Mouse (Mus musculus) ES-E14 (cell line): ENCODE results near the gene Inip. TPM values are rescaled to one million over a fixed set of nuclear protein-coding genes. Genes with fewer than 3 reads are reported as not detected.

ENCODE experiments used
- DNase-seq: peaks from one replicate; pipeline ENCODE4 v3.0.0-alpha.2; 2013; ENCODE audit warnings: low read depth, low spot score
- H3K27ac ChIP-seq: 2 replicates; pipeline ENCODE4 v1.5.1; 2012; ENCODE audit warnings: low read depth, mild to moderate bottlenecking, low read length, moderate library complexity, mixed read lengths; ENCODE audit not compliant: poor library complexity, insufficient read depth, severe bottlenecking
- H3K36me3 ChIP-seq: 2 replicates; pipeline ENCODE4 v1.6.1; 2012; ENCODE audit warnings: mild to moderate bottlenecking, low read length, moderate library complexity, mixed read lengths; ENCODE audit not compliant: control insufficient read depth, poor library complexity, insufficient read depth, severe bottlenecking
- H3K4me1 ChIP-seq, 2 experiments: fragments of 150-350 bp in 1 of 2; sonication (generic) in 1 of 2; 2 replicates each; pipeline ENCODE4 v1.6.1; 2012; ENCODE audit warnings: low read length in 2 of 2, mild to moderate bottlenecking in 1 of 2, mixed read lengths in 1 of 2; ENCODE audit not compliant: control insufficient read depth in 2 of 2, insufficient read depth in 2 of 2, poor library complexity in 1 of 2
- H3K4me3 ChIP-seq, 2 experiments: fragments of 150-350 bp in 1 of 2; sonication (generic) in 1 of 2; 2 replicates each; pipeline ENCODE4 v1.5.1; 2012; ENCODE audit warnings: low read length in 2 of 2, low read depth in 1 of 2, mild to moderate bottlenecking in 1 of 2, mixed read lengths in 1 of 2; ENCODE audit not compliant: insufficient read depth in 1 of 2, poor library complexity in 1 of 2, severe bottlenecking in 1 of 2
- H3K9ac ChIP-seq: 2 replicates; pipeline ENCODE4 v1.6.1; 2012; ENCODE audit warnings: low read depth, mild to moderate bottlenecking, low read length, mixed read lengths; ENCODE audit not compliant: poor library complexity, insufficient read depth, severe bottlenecking
- H3K9me3 ChIP-seq: fragments of 150-350 bp; sonication (generic); 2 replicates; pipeline ENCODE4 v1.6.1; 2012; ENCODE audit warnings: low read depth, mild to moderate bottlenecking, low read length; ENCODE audit not compliant: control insufficient read depth, insufficient read depth
- CHD2 ChIP-seq: IDR thresholded peaks from 2 replicates; pipeline ENCODE4 v1.6.1; 2014; ENCODE audit warnings: mild to moderate bottlenecking, low read depth, low read length, inconsistent platforms
- HCFC1 ChIP-seq: IDR thresholded peaks from 2 replicates; pipeline ENCODE4 v1.6.1; 2012; ENCODE audit warnings: low read length, inconsistent platforms, borderline replicate concordance; ENCODE audit not compliant: insufficient read depth
- MAFK ChIP-seq: IDR thresholded peaks from 2 replicates; pipeline ENCODE4 v1.6.1; 2014; ENCODE audit warnings: mild to moderate bottlenecking, low read depth, low read length, inconsistent platforms; ENCODE audit not compliant: insufficient read depth
- ZC3H11A ChIP-seq: IDR thresholded peaks from 2 replicates; pipeline ENCODE4 v1.6.1; 2012; ENCODE audit warnings: low read depth, mild to moderate bottlenecking, inconsistent platforms, low read length, borderline replicate concordance
- ZNF384 ChIP-seq: IDR thresholded peaks from 2 replicates; pipeline ENCODE4 v1.6.1; 2012; ENCODE audit warnings: low read depth, low read length, inconsistent platforms
- in situ Hi-C, 2 experiments: fragments of 600-800 bp; cut with MboI; formaldehyde crosslinking; loops; one replicate each; pipeline ENCODE4 v1.15.1; 2025; ENCODE audit warnings: low sequenced_read_pairs in 2 of 2, inconsistent platforms in 1 of 2; ENCODE audit not compliant: unreplicated experiment in 2 of 2
- total RNA-seq: library from RNA; depleted of rRNA; stranded (reverse); fragments of 300-350 nt; gene quantifications from 2 replicates; pipeline ENCODE4 v1.2.3, GENCODE M21; 2012

Gene Inip
- total RNA-seq, 1 experiment = 31.5 TPM

GRCm38 (mm10) chr4:59819477-59820022 is 18.2 kb upstream of the Inip start:
- no peaks in the 10 kb centered on the region for H3K9me3 ChIP-seq
- no peak for TF ChIP-seq ZC3H11A
- TF ChIP-seq ZNF384 = no peak
- TF ChIP-seq MAFK = no peak
- no peak for TF ChIP-seq CHD2
- TF ChIP-seq HCFC1 = no peak
- no peak for DNase-seq
- in situ Hi-C loops = no loop called here
- H3K4me3 ChIP-seq = no peak overlapping the region
- H3K9ac ChIP-seq = no peak overlapping the region
- H3K4me1 ChIP-seq = peaks cover 2 to 13% of the 10 kb centered on the region in 2 experiments; a peak in 1 of 4 replicates
- no peak overlapping the region for H3K27ac ChIP-seq
- no peaks in the 10 kb centered on the region for H3K36me3 ChIP-seq

GRCm38 (mm10) chr4:59819054-59819472 is 17.7 kb upstream of the Inip start:
- Histone ChIP-seq H3K9me3 (no peaks in the 10 kb centered on the region), H3K4me1 (peaks cover 2 to 13% of the 10 kb centered on the region in 2 experiments; a peak in 1 of 4 replicates), H3K36me3 (no peaks in the 10 kb centered on the region), H3K4me3 (no peak overlapping the region), H3K27ac (no peak overlapping the region), H3K9ac (no peak overlapping the region)
- no peak for TF ChIP-seq MAFK
- no peak for TF ChIP-seq ZNF384
- TF ChIP-seq ZC3H11A = no peak
- TF ChIP-seq HCFC1 = no peak
- TF ChIP-seq CHD2 = no peak
- in situ Hi-C loops = no loop called here
- no peak for DNase-seq

GRCm38 (mm10) chr4:59818498-59818897 is 17.1 kb upstream of the Inip start:
- DNase-seq = no peak
- H3K9ac ChIP-seq = no peak overlapping the region
- no peaks in the 10 kb centered on the region for H3K9me3 ChIP-seq
- H3K4me1 ChIP-seq = peaks cover 2 to 12% of the 10 kb centered on the region in 2 experiments; a peak in 1 of 4 replicates
- no peak overlapping the region for H3K27ac ChIP-seq
- in situ Hi-C loops = no loop called here
- H3K36me3 ChIP-seq = no peaks in the 10 kb centered on the region; the same call in 1 of the 2 replicates
- no peak overlapping the region for H3K4me3 ChIP-seq
- TF ChIP-seq HCFC1 = no peak

- Histone ChIP-seq H3K9ac (no peak overlapping the region), H3K36me3 (no peaks in the 10 kb centered on the region; the same call in 1 of the 2 replicates), H3K4me1 (peaks cover 2 to 10% of the 10 kb centered on the region in 2 experiments; a peak in 1 of 4 replicates), H3K9me3 (no peaks in the 10 kb centered on the region), H3K4me3 (no peak overlapping the region), H3K27ac (no peak overlapping the region)
- TF ChIP-seq ZNF384 = no peak
- TF ChIP-seq HCFC1 = no peak
- no peak for TF ChIP-seq CHD2
- no peak for TF ChIP-seq MAFK
- TF ChIP-seq ZC3H11A = no peak
- no peak for DNase-seq
- in situ Hi-C loops = no loop called here
Observed at GRCm38 (mm10) chr4:59817790-59818189, 16.4 kb upstream of the Inip start.

GRCm38 (mm10) chr4:59816477-59816876 is 15.1 kb upstream of the Inip start:
- H3K9me3 ChIP-seq = no peaks in the 10 kb centered on the region
- DNase-seq = no peak
- H3K4me1 ChIP-seq = peaks cover 2 to 10% of the 10 kb centered on the region in 2 experiments; a peak in 1 of 4 replicates
- no peak overlapping the region for H3K27ac ChIP-seq
- H3K36me3 ChIP-seq = no peaks in the 10 kb centered on the region; the same call in 1 of the 2 replicates
- in situ Hi-C loops = no loop called here
- no peak overlapping the region for H3K4me3 ChIP-seq
- TF ChIP-seq MAFK (no peak), ZC3H11A (no peak), HCFC1 (no peak), ZNF384 (no peak), CHD2 (no peak)
- H3K9ac ChIP-seq = no peak overlapping the region
